Mouse (Mus musculus) left cerebral cortex, postnatal 36 days (tissue): ENCODE measurements around the gene 1700040F15Rik. TPM values are rescaled to one million over a fixed set of nuclear protein-coding genes. Genes with fewer than 3 reads are reported as not detected.
"Not testable (repeated sequence)": the region's sequence is repeated elsewhere in the genome, so short reads cannot be mapped to it uniquely, and the experiment has no call there.

ENCODE experiments used
- DNase-seq, 2 experiments: peaks; one replicate each; pipeline ENCODE4 v3.0.0; 2021 to 2022; ENCODE audit warnings: low spot score in 2 of 2, mixed read lengths in 1 of 2
- intact Hi-C: fragments of 180-260 bp; cut with DNase I; formaldehyde crosslinking; loops from one replicate; pipeline ENCODE4 v1.15.1; 2025
- total RNA-seq, 2 experiments: library from RNA; stranded (reverse); gene quantifications; 2 replicates each; pipeline ENCODE4 v1.2.3; 2021

Gene 1700040F15Rik
- not detected for total RNA-seq

DNA sequence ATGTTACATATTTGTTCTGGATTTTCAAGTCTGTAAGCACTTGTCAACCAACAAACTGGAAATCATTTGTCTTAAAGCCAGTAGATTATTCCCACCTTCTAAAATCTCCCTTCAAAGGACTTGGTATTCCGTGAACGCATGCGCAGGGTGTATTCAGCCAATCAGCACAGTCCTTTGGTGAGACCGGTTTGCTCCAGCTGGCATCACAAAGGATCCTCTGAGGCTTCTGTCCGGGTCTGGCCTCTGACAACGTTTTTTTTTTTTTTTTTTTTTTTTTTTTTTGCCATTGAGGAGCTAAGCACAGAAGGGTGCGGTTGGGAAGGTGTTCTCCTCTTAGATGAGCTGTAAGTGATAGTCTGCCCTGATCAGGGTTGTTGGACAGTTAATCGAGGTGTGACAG is at the start of gene 1700040F15Rik:
1700040F15Rik (plus strand) TSS at position 301 of the 400 bp plus-strand sequence.
- DNase-seq, intact Hi-C loops: not testable (repeated sequence)
